Mouse (Mus musculus) ES-E14 (cell line): Measurements from ENCODE around the gene Pde7b. TPM values are rescaled to one million over a fixed set of nuclear protein-coding genes. Genes with fewer than 3 reads are reported as not detected.

Experiments used
- DNase-seq: peaks from one replicate; pipeline ENCODE4 v3.0.0-alpha.2; 2013; ENCODE audit warnings: low read depth, low spot score
- H3K27ac ChIP-seq: 2 replicates; pipeline ENCODE4 v1.5.1; 2012; ENCODE audit warnings: low read depth, mild to moderate bottlenecking, low read length, moderate library complexity, mixed read lengths; ENCODE audit not compliant: poor library complexity, insufficient read depth, severe bottlenecking
- H3K36me3 ChIP-seq: 2 replicates; pipeline ENCODE4 v1.6.1; 2012; ENCODE audit warnings: mild to moderate bottlenecking, low read length, moderate library complexity, mixed read lengths; ENCODE audit not compliant: control insufficient read depth, poor library complexity, insufficient read depth, severe bottlenecking
- H3K4me1 ChIP-seq, 2 experiments: fragments of 150-350 bp in 1 of 2; sonication (generic) in 1 of 2; 2 replicates each; pipeline ENCODE4 v1.6.1; 2012; ENCODE audit warnings: low read length in 2 of 2, mild to moderate bottlenecking in 1 of 2, mixed read lengths in 1 of 2; ENCODE audit not compliant: control insufficient read depth in 2 of 2, insufficient read depth in 2 of 2, poor library complexity in 1 of 2
- H3K4me3 ChIP-seq, 2 experiments: fragments of 150-350 bp in 1 of 2; sonication (generic) in 1 of 2; 2 replicates each; pipeline ENCODE4 v1.5.1; 2012; ENCODE audit warnings: low read length in 2 of 2, low read depth in 1 of 2, mild to moderate bottlenecking in 1 of 2, mixed read lengths in 1 of 2; ENCODE audit not compliant: insufficient read depth in 1 of 2, poor library complexity in 1 of 2, severe bottlenecking in 1 of 2
- H3K9ac ChIP-seq: 2 replicates; pipeline ENCODE4 v1.6.1; 2012; ENCODE audit warnings: low read depth, mild to moderate bottlenecking, low read length, mixed read lengths; ENCODE audit not compliant: poor library complexity, insufficient read depth, severe bottlenecking
- H3K9me3 ChIP-seq: fragments of 150-350 bp; sonication (generic); 2 replicates; pipeline ENCODE4 v1.6.1; 2012; ENCODE audit warnings: low read depth, mild to moderate bottlenecking, low read length; ENCODE audit not compliant: control insufficient read depth, insufficient read depth
- CHD2 ChIP-seq: IDR thresholded peaks from 2 replicates; pipeline ENCODE4 v1.6.1; 2014; ENCODE audit warnings: mild to moderate bottlenecking, low read depth, low read length, inconsistent platforms
- HCFC1 ChIP-seq: IDR thresholded peaks from 2 replicates; pipeline ENCODE4 v1.6.1; 2012; ENCODE audit warnings: low read length, inconsistent platforms, borderline replicate concordance; ENCODE audit not compliant: insufficient read depth
- MAFK ChIP-seq: IDR thresholded peaks from 2 replicates; pipeline ENCODE4 v1.6.1; 2014; ENCODE audit warnings: mild to moderate bottlenecking, low read depth, low read length, inconsistent platforms; ENCODE audit not compliant: insufficient read depth
- ZC3H11A ChIP-seq: IDR thresholded peaks from 2 replicates; pipeline ENCODE4 v1.6.1; 2012; ENCODE audit warnings: low read depth, mild to moderate bottlenecking, inconsistent platforms, low read length, borderline replicate concordance
- ZNF384 ChIP-seq: IDR thresholded peaks from 2 replicates; pipeline ENCODE4 v1.6.1; 2012; ENCODE audit warnings: low read depth, low read length, inconsistent platforms
- in situ Hi-C, 2 experiments: fragments of 600-800 bp; cut with MboI; formaldehyde crosslinking; loops; one replicate each; pipeline ENCODE4 v1.15.1; 2025; ENCODE audit warnings: low sequenced_read_pairs in 2 of 2, inconsistent platforms in 1 of 2; ENCODE audit not compliant: unreplicated experiment in 2 of 2
- total RNA-seq: library from RNA; depleted of rRNA; stranded (reverse); fragments of 300-350 nt; gene quantifications from 2 replicates; pipeline ENCODE4 v1.2.3, GENCODE M21; 2012

Pde7b gene
- total RNA-seq, 1 experiment: 0.13 TPM

DNA sequence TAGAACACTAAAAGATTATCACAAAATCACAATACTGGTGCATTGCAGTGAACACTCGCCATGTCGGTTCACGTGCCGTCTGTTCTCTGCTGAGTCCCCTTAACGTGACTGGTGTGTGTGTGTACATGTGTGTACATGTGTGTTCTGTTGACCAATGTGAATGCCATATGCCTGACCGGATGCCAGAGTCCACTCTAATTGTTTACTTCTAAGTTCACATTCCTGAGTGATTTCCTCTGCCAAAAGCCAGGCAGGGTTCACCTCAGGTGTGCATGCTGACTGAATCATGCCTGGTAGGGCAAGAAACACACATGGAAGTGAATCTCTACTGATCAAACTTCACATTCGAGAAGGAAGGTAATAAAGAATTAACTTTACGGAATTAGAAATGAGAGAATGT is 24.1 kb upstream of the Pde7b start:
- in situ Hi-C loops: no loop called here
- no peak overlapping the region for H3K9ac ChIP-seq
- H3K36me3 ChIP-seq: no peaks in the 10 kb centered on the region
- DNase-seq: no peak
- H3K9me3 ChIP-seq: no peaks in the 10 kb centered on the region
- no peaks in the 10 kb centered on the region for H3K4me1 ChIP-seq
- H3K4me3 ChIP-seq: no peak overlapping the region
- no peak overlapping the region for H3K27ac ChIP-seq
- no peak for TF ChIP-seq ZNF384
- TF ChIP-seq HCFC1: no peak

DNA sequence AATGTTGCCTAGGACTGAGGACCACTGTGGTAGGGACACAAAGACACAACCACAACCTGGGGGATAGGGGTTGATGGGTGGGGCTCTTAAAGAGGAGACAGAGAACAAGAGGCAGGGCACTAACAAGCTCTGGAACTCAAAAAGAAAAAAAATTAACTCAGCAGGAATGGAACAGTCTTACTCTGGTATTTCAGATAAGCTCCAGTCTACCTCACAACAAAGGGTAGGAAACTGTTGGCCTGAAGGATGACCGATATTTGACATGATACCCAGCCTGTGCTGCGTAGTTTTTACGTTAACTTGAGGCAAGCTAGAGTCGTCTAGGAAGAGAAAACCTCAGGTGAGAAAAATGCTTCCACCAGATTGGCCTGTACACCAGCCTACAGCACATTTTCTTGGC is 22.4 kb upstream of the Pde7b start:
- DNase-seq: no peak
- Histone ChIP-seq H3K9me3 (no peaks in the 10 kb centered on the region), H3K36me3 (no peaks in the 10 kb centered on the region), H3K9ac (no peak overlapping the region), H3K4me3 (no peak overlapping the region), H3K4me1 (no peaks in the 10 kb centered on the region), H3K27ac (no peak overlapping the region)
- TF ChIP-seq HCFC1: no peak
- no peak for TF ChIP-seq MAFK
- TF ChIP-seq ZNF384: no peak
- no peak for TF ChIP-seq CHD2
- no peak for TF ChIP-seq ZC3H11A
- in situ Hi-C loops: no loop called here

DNA sequence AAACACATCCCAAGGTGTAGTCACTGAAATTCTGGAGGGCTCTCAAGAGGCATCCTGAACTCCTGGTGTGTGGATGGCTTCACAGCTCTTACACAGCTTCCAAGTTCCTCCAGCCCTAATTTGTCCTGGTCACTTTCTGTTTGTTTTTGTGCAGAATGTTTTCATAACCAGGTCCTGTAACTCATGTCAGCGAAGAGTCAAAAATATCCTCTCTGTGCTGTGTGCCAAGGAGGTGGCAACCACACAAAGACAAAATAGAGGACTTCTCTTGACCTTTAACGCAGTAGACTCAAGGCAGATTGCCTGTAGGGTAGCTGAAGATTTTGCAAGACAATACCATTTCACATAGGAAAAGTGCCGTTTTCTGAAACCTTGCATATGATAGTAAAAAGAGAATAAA is 14.9 kb upstream of the Pde7b start:
- no peak for DNase-seq
- H3K36me3 ChIP-seq: no peaks in the 10 kb centered on the region
- no peaks in the 10 kb centered on the region for H3K9me3 ChIP-seq
- TF ChIP-seq CHD2 (no peak), MAFK (no peak), ZNF384 (no peak), ZC3H11A (no peak), HCFC1 (no peak)
- no peak overlapping the region for H3K4me3 ChIP-seq
- no peak overlapping the region for H3K9ac ChIP-seq
- in situ Hi-C loops: no loop called here
- H3K4me1 ChIP-seq: no peaks in the 10 kb centered on the region
- no peak overlapping the region for H3K27ac ChIP-seq

DNA sequence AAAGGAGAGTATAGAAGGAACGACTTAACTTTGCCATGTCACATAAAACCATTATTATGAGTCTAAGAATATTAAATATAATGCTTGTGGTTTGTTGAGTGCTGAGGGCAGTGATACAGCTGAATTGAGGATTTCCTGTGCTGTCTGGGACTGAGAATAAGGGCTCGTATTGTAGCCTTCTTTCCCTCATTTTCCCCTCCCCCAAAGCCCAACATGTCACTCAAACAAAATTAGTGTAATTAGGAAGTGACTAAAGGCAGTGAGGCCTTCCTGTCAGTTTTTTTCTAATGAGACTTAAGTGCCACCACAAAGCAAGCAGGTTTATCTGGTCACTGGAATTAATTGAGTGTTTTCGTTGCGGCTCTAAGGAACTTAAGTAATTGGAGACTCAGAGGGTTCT is 12.3 kb upstream of the Pde7b start:
- Histone ChIP-seq H3K9me3 (no peaks in the 10 kb centered on the region), H3K4me3 (no peak overlapping the region), H3K27ac (no peak overlapping the region), H3K4me1 (no peaks in the 10 kb centered on the region), H3K9ac (no peak overlapping the region), H3K36me3 (no peaks in the 10 kb centered on the region)
- in situ Hi-C loops: no loop called here
- TF ChIP-seq CHD2: no peak
- TF ChIP-seq MAFK: no peak
- TF ChIP-seq ZC3H11A: no peak
- TF ChIP-seq HCFC1: no peak
- TF ChIP-seq ZNF384: no peak
- no peak for DNase-seq

DNA sequence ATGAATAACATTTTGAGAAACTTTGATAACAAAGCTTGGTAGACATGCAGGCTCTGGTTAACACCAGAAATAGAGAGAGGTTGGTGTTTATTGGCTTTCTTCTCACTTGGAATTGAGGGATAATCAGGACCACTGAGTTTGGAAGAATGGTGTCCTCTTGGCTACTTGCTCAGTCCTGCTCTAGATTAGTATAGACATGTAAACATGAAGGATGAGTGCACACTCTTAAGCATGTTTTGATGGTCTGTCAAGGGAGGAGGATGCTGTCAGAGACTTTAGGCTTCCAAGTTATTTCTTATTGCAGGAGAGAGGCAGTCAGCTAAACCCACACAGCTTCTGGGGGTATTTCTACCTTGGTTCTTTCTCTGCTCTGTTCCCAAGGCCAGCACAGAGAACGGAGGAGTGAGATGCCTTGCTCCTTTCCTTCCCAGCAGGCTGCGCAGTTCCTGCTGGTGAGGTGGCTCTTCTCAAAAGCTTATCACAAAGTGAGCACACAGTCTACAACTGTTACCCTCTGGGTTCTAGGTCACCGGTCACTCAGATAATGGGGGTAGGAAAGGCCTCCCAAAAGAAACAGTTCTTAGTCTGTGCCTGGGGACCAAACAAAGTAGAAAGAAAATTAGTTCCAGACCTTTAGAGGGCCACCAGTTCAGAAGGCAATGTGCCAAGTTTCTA is 11.0 kb upstream of the Pde7b start:
- H3K4me1 ChIP-seq: no peaks in the 10 kb centered on the region
- no peaks in the 10 kb centered on the region for H3K36me3 ChIP-seq
- H3K9me3 ChIP-seq: no peaks in the 10 kb centered on the region
- H3K9ac ChIP-seq: no peak overlapping the region
- H3K4me3 ChIP-seq: no peak overlapping the region
- TF ChIP-seq ZNF384: no peak
- no peak for TF ChIP-seq MAFK
- no peak for TF ChIP-seq CHD2
- TF ChIP-seq ZC3H11A: no peak
- no peak for TF ChIP-seq HCFC1
- in situ Hi-C loops: no loop called here
- DNase-seq: no peak
- no peak overlapping the region for H3K27ac ChIP-seq
